Mouse (Mus musculus) spleen, postnatal 36 days (tissue): ENCODE results near the gene Cds1.

Experiments
- DNase-seq, 2 experiments: peaks; one replicate each; pipeline ENCODE4 v3.0.0; 2022; ENCODE audit warnings: low spot score in 2 of 2, mixed read lengths in 1 of 2

Cds1 gene

DNA sequence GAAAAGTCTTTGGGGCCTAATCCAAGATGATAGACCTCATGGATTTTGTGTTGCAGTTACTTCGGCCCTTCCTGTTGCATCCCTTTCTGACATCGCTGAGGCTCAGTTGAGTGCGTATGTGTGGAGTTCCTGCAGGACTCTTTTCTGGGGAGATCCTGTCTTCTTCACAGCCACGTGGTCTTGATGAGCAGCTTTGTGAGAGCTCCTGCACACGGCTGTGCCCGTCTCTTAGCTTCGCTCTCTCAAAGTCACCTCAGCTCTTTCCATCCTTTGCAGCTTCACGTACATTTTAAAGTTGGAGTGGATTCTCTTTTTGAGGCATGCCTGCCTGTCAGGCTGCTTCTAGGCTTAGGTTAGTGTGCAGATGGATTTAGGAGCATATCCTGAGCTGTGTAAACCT, 11.6 kb downstream of the Cds1 start:
- no peak for DNase-seq

DNA sequence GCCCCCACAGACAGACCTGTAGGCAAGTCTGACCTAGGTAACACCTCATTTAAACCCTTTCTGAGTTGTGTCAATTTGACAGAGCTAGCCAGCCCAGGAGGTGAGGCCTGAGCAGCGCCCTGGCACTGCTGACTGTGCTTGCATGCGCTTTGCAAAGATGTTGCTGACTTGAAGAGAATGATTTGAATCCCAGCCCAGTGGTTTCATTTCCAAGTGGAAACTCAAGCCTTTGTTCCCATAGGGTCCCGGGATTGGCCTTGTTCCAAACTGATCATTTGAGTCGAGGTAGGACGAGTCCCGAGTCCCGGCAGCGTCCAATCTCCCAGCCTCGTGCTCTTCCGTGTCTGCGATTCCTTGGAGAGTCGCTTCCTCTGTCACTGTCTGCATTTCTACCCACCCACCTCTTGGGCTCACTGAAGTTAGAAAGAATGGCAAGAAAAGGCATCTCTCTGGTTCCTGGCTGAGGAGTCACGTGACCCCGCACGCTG, 14.5 kb downstream of the Cds1 start:
- no peak for DNase-seq

DNA sequence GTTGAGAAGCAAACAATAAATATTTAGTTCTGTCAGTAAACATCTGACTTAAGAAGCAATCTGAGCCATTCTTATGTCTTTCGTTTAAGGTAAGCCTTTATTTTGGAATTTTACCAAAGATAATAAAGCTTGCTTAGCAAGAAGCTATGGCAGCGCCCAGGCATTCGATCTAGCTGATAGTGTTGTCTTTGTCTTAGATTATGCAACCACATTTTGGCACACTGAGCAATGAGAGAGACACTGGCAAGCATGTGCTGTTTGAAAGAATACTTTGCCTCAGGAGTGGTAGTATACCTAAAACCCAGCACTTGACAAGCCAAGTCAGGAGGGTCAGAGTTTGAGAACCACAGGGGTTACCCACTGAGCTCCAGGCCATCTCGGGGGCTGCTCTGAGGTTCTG, 16.0 kb downstream of the Cds1 start:
- DNase-seq, result no peak

DNA sequence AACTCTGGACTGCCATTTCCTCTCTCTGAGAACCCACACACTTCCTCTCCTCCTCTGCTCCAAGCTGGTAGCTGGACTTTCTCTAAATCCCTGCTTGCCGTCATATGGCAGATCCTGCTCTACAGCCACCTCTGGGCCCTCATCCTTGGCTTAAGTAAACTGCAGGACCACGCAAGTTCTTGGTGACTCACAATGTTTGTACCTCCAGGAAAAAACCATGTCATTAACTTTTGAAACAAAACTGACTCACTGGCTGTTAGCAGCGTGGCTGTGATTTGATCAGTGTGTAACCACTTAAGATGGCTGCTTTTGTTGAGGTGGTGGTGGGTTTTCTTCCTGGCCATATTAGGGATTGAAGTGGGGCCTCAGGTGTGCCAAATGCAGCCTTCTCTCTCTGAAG, 19.4 kb downstream of the Cds1 start:
- DNase-seq, result no peak

DNA sequence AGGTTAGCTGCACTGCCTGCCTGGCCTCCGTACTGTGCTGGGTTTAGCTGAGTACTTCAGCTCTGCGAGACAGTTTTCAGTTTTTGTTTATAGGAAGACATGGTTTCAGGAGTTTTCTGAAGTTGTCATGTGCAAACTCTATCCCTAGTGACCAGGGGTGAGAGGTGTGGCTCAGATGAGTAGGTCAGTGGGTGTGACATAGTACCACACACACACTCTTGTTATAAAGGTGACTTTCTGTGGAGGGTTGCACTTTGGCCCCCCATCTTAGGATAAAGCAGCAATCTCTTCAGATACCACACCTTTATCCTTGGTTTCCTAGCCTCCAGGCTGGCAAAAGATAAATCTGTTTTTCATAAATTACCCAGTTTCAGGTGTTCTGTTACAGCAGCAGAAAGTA, 19.9 kb downstream of the Cds1 start:
- DNase-seq, result no peak

DNA sequence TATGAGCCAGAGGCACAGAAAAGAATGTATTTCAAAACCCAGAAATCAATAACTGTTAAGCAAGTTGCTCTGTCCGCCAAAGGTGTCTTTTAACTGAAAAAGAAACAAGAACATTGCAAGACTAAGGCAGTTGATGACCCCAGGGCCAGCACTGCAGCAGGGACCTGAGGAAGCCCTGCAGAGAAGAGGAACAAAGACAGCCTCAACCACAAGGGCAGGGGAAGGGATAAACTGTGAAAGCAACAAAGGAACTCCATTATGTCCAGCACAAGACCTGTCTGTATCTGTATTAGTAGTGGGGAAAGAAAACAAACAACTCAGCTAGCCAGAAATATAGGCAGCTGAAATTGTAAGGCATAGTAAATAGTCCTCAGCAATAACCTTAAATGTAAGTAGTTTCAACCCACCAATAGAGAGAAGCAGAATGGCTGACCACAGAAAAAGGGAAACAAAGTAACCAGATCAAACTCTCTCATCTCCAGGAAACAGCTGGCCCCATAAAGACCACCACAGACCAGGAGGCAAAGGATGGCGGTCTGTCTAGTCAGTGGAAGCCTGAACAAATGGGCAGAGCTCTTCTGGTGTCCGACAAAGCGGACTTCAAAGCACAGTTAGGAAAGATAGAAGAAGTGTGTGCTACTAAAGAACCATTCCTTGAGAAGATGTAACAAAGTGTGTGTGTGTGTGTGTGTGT, 21.1 kb downstream of the Cds1 start:
- DNase-seq, result peak in 1 of 2 experiments; percentile 10

DNA sequence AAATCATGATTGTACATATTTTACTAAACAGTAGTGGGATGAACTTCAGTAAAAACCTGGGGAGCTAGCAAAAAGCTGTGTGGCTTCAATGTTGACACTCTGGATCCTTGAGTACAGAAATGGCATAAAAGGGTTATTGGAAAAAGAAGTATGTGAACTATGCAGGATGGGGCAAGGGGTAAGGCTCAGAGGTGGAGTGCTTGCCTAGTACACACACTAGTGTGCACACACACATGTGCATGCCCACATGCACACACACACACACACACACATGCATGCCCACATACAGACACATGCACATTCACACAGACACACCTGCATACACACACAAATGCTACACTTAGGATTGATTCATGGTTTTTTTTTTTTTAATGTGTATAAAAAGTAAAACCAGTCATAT, 24.8 kb downstream of the Cds1 start:
- DNase-seq, result no peak

DNA sequence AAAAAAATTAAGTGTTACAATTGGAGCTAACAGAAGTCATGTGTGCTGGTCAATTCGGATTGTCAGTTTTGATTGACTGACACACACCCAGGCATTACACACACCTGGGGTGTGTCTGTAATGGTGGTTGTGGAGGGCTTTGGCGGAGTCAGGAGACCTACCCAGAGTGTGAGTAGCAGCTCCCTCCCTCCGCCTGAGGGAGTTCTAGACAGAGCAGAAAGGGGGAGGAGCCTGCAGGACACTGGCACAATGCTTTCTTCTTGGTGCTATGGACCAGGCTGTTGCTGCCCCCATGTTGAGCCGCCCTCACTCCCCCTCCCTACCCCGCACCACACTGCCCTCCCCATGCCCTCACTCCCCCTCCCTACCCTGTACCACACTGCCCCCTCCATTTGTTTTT, 25.6 kb downstream of the Cds1 start:
- no peak for DNase-seq

DNA sequence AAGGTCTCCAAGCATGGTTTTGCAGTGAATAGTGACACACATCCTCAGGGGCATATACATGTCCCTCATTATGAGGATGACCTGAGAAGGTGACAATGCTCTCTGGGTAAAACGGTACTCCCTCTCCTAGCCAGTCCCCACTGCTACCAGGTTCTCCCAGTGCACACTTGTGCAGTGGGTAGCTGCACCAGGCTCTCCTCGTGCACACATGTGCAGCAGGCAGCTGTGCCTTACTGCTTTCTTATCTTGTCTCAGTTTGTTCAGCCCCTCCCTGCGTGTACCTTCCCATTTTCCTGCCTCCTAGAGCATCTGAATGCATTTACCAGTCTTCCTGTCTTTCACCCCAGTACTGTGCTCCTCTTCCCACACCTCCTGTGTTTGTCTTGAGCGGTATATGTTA, 27.7 kb downstream of the Cds1 start:
- no peak for DNase-seq

DNA sequence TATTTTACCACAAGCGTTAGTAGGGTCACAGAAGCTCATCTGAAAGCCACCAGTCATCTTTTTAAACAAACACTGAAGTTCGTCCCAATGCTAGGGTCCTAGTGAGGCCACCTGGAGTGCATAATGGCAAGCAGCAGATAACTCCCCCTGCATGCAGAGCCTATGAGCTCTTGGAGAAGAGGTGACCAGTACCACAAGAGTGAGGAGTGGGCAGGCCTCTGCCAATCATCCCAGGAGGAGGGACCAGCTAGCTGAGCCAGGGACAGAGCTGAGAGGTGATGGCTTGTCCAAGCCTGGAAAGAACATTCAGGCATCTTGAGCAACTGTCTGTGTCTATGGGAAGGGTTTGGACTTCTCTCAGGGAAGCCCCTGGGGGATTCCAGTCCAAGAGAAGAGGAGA, 37.0 kb downstream of the Cds1 start:
- no peak for DNase-seq

DNA sequence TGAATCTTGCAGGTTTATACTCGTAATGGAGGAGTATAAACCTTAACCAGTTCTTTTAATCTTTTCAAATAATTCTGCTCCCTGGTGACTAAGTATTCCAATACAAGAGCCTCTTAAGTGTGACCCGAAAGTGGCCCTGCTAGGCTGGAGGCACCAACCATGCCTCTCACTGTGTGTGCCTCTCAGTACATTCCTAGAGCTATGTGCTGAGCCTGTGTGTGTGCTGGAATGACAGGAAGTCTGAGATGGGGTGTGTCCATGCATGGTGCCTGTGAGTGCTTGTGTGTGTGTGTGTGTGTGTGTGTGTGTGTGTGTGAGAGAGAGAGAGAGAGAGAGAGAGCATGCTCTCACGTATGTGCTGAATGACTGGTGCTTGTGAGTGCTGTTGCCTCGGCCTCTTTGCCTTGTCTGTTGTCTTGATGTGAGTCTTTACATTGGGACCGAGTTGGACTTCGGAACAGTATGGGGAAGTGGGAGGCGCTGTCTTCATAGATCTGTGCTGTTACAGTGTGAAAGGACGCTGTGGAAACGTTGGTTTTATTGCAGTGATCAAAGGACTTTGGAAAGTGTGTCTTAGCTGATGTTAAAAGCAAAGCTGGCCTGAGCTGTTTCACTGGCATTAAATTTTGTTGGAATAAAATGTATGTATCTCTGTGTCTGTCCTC, 37.6 kb downstream of the Cds1 start:
- no peak for DNase-seq

DNA sequence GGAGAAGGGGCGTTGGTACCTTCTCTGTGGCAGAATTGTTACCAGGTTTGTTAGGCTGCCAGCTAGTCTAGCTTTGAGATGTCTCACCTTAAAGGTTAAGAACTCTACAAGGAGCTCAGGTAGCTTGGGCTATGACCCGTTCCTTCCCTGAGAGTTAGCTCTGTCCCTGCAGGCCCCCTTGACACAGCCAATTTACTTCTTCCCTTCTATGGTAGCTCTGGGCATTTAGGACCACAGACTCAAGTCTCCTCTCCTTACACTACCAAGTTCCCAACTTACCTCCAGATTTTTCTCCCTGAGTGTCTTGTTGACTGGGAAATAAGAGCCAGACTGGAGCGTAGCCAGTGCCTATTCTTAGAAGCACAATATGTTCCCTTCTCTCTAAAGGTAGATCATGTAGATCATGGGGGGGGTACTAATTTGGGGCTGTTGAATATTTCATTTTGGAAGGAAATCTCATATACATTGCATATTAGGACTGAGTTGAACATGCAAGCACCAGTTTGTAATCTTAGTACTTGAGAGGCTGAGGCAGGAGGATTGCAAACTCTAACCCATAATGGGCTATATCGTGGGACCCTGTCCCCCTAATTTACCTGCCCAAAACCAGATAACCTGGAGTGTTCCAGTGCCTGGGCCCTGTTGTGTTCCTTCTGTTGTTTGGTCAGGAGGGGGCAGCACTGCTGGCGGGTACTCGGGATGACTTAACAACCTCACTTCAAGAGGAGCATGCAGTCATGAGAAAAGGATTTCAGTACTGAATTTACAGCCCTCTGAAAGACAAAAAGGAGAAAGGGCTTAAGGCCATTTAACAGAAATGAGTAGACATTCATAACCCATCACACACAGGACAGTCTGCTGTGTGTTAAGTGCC, 46.6 kb downstream of the Cds1 start:
- no peak for DNase-seq

DNA sequence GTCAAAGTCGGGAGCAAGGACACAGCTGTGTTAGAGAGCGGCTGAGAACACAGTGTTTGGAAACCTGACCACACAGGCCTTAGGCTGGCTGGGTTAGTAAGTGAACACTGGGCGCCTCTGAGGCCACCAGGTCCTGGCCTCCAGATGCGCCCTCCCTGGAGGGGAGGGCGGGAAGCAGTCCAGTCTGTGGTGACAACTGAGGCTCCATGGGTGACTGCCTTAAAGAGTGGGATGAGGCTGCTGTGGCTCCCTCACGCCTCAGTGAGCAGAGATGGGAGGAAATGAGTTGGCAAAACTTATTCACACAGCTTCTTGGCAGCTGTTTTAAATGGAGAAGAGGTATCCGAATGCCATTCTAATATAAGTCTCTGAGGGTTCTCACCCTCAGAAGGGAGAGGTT, 51.9 kb downstream of the Cds1 start:
- no peak for DNase-seq

DNA sequence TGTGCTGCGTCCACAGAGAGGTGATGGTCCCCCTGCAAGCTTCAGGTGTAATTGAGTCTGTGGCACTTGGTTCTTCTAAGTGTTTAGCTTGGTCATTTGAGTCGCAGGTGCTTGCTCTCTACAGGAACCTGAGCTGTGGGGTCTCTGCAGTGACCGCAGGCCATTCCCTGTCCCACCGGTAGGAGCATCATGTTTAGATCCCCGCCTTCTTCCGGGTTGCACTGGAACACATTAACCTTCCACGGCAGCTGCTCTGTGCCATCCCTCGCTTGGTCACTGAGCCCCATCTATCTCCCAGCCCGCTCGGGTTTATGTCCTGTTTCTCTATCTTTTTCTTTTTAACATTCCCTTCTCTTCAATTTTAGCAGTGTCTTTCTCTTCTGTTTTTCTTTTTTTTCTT, 54.3 kb downstream of the Cds1 start:
- no peak for DNase-seq

DNA sequence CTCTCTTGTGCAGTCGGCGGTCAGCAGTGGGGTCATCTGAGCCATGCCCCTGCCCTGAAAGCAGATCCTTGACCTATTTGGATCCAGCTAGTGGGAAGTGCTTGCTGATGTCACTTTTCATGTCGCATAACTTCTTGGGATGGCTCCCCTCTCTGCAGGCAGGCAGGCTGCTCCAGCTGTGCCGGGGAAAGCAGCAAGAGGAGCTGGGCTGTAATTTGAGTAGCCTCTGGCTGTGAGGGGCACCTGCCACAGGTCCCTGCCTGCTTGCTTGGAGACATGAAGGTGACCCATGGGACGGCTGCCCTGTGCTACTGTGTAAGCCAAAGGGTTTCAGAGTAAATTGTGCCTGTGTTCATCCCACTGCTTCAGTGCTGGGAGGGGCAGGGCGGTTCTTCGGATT, 54.9 kb downstream of the Cds1 start:
- DNase-seq, result no peak

DNA sequence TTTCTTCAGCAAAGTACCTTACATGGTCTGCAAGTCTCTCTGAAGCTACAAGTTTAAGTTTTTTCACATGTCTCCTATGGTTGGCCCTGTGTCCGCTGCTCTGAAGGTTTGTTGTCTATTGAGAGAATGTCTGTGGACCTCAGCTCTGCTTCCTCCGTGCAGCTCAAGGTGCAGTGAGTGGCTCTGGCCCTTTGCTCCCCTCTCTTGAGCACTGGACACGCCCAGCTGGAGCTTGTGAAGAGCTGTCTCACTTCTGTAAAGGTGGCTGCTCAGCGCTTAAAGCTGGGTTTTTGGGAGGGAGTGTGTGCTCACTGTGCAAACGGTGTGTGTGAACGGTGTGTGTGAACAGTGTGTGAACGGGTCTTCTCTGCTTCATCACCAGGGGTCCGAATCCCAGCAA, 56.1 kb downstream of the Cds1 start:
- DNase-seq, result no peak

DNA sequence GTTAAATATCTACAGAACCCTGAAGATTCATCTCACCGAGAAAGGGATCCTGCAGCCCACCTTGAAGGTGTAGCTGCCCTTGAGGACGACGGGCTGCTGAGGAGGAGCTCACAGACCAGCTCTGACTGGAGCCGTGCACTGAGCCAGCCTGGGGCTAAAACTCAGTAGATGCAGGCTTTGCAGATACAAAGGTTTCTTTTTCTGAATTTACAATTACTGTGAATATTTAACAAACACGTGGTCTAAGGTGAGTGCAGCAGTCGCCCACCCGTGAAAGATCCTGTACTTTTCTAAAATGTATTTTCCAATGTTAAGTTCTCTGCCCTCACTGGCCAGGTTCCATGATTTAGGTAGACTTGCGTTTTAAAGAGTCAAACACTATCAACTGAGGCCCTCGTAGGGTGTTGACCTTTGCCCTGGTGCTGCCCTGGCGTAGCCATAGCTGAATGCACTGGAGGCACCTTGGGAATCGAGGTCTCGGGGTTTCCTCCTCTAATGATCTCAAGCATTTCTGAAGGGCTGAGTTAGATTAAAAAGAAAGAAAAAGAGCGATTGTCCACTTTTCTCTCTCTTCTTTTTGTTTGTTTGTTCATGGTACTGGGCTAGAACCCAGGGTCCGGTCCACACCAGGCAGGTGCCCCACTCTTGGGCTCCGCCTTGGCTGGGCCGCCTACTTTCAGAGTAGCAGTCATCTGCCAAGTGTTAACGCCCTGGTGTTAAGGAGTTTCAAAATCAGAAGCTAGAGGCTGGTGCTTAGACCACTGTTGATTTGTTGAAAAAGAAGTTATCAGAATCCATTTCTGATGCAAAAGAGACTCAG, 56.8 kb downstream of the Cds1 start:
- DNase-seq, result no peak

DNA sequence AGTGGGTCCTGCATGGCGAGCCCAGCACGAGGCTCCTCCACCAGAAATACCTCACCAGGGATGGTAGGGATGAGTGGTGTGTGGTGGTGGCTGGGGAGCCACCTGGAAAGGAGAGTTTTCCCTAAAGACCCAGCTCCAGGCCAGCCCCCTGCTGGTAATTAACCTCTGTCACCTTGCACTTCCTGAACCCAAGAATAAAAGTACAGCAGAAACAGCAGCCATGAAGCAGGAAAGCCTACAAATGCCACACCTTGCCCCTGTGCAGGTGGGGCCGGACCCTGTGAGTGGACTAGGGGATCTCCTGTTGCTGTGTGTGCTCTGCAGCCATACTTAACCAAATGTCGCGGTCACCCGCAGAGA, 57.4 kb downstream of the Cds1 start:
- no peak for DNase-seq

DNA sequence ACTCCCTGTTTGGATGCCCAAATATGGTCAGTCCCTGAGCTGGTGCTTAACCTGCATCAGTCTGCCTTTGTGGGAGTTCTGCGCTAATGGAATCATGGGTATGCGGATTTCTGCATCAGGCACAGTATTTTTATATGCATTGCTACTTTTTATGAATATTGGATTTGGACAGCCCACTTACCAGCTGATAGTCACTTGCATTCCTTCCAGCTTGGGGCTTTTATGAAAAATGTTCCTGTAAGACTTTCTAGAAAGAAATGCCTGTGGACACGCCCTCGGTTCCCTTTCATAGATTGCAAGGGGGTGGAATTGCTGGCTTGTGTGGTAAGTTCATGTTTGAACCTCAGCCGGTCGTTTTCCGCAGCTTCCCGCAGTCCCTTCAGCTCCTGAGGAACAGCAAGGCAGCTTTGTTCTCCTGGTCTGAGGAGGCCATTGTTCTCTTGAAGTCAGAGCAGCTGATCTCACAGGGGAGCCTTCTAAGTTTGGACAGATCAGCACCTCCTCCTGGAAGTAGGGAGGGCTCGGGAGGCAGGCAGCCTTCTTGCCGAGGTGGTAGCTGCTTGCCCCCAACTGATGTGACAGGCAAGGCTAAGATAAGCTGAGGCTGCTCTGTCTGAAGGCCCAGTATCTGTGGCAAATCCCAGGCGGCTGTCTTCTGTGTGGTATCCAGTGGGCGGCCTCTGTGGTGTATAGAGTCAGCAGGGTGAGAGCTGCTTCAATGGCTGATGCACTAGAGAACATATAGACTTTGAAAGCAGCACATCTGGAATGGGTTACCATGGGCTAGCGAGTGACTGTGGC, 60.4 kb downstream of the Cds1 start:
- no peak for DNase-seq

DNA sequence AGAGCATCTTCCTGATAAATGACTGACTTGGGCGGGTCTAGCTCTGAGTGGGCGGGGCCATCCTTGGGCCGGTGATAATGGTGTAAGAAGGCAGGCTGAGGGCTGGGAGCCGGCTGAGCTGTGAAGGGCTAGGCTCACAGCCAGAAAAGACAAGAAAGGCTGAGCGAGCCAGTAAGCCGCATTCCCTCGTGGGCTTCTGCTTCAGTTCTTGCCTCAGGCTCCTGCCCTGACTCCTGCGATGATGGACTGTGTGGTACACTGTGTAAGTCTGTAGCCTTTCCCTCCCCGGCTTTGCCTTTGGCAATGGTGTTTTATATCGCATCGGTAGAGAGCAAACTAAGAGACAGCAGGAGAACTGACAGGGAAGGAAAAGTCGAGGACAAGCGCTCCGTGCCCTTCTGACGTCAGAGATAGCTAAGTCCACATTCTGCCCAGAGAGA, 61.6 kb downstream of the Cds1 start:
- peak in 1 of 2 experiments; percentile 8 for DNase-seq

DNA sequence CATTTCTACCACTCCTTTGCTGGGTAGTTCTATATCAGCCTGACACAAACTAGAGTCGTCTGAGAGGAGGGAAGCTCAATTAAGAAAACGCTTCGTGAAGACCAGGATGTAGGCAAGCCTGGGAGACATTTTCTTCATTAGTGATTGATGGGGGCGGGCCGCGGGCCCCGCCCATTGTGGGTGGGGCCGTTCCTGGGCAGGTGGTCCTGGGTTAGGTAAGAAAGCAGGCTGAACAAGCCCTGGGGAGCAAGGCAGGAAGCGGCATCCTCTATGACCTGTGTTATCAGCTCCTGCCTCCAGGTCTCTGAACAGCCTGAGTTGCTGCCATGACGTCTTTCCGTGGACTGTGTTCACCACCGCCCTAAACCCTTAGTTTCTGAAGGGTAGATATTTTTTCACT, 62.5 kb downstream of the Cds1 start:
- DNase-seq, result no peak
